Mouse (Mus musculus): ENCODE measurements around the gene Twf2. TPM values are rescaled to one million over a fixed set of nuclear protein-coding genes. Genes with fewer than 3 reads are reported as not detected.
A peak's percentile ranks its signal among the peaks of the same experiment; 100 is the strongest.

Gene Twf2
- polyA plus RNA-seq, 1 experiment from 2014 or later, result 54.8 TPM

DNA sequence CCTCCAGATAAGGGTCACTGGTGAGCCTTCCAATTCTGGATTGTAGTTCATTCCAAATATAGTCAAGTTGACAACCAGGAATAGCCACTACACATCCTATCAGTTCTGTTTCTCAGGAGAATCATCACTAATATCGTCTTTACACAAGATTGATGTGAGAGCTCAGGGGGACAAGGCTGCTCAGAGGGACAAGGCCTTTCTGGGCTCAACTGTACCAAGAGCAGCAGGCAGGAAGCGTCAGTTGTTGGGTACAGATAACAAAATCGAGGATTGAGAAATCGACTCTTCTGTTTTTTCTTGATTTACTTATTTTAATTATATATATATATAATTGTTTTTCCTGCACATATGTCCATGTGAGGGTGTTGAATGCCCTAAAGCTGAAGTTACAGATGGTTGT, 55.5 kb downstream of the Twf2 start:
- H3K4me1 ChIP-seq, result no peaks in the 10 kb centered on the region
- H3K36me3 ChIP-seq, result no peaks in the 10 kb centered on the region
- 93% methylated on average over 4 of the region's 4 CpGs for WGBS
- no peaks in the 10 kb centered on the region for H3K27me3 ChIP-seq
- H3K4me3 ChIP-seq, result no peak overlapping the region
- H3K4me2 ChIP-seq (replicated peaks), result no peak overlapping the region
- no peak for ATAC-seq (replicated peaks)
- H3K9ac ChIP-seq (replicated peaks), result no peak overlapping the region
- no peaks in the 10 kb centered on the region for H3K9me3 ChIP-seq
- no peak overlapping the region for H3K27ac ChIP-seq (replicated peaks)

DNA sequence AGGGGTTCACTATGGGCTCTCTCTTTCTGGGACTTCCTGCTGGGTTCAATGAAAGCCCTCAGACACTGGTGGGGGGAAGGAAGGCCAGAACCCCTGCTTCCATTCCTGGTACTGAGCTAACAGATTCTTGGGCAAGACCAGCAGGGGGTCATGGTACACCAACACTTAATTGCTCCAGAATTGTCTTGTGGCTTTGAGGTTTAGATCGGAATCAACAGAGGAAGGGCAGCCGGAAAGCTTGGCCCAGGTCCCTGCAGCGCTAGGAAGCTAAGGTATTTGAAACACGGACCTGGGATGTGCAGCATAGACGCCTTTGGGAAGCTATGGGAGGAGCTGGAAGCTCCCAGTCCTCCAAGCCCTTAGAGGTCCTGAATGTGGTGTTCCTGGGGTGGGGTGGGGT, 56.1 kb downstream of the Twf2 start:
- Histone ChIP-seq H3K4me2 (replicated peaks) (no peak overlapping the region), H3K9me3 (no peaks in the 10 kb centered on the region), H3K9ac (replicated peaks) (no peak overlapping the region), H3K36me3 (no peaks in the 10 kb centered on the region), H3K4me1 (no peaks in the 10 kb centered on the region), H3K27ac (replicated peaks) (no peak overlapping the region), H3K4me3 (no peak overlapping the region), H3K27me3 (no peaks in the 10 kb centered on the region)
- ATAC-seq (replicated peaks), result no peak
- WGBS, result 59% methylated on average over 5 of the region's 5 CpGs

DNA sequence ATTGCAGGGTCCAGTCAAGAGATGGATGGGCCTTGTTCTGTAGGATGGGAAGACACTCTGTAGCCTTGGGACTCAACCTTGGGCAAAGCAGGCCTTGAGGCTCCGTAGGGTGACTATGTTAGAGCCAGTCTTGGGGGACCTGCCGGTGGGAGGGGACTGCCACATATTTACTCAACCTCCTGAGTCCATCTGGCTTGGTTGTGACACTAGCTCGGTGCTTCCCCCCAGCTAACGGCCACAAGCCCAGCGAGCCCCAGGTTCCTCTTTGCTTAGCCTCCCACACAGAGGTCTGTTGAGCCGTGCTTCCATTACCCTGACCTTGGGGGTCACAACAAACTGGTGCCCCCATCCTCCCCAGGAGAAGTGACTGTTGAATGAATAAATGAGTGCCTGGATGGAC, 58.1 kb downstream of the Twf2 start:
- no peaks in the 10 kb centered on the region for H3K4me1 ChIP-seq
- WGBS, result 91% methylated on average over 6 of the region's 6 CpGs

DNA sequence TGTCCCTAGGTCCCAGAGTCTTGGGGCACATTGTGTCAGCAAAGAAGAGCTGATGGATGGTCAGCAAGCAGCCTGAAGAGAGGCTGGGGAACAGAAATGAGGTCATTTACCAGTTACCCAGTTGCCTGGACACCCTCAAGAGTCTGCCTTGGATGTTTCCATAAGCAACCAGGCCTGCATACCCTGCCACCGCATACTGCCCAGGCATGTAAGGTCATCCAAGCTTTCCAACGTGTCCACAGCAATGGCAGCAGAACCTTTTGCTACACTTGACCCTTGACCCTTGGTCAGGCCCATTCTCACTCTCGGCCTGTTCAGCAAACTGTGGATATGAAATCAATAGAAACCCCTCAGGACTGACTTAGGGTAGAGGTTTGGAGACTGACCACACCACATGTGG, 58.6 kb downstream of the Twf2 start:
- no peak overlapping the region for H3K4me2 ChIP-seq (replicated peaks)
- H3K27ac ChIP-seq (replicated peaks), result no peak overlapping the region
- H3K27me3 ChIP-seq, result no peaks in the 10 kb centered on the region
- H3K4me3 ChIP-seq, result no peak overlapping the region
- H3K4me1 ChIP-seq, result no peaks in the 10 kb centered on the region
- 84% methylated on average over 3 of the region's 3 CpGs for WGBS
- no peaks in the 10 kb centered on the region for H3K9me3 ChIP-seq
- H3K9ac ChIP-seq (replicated peaks), result no peak overlapping the region
- ATAC-seq (replicated peaks), result no peak
- H3K36me3 ChIP-seq, result no peaks in the 10 kb centered on the region

More for the DNA sequence above, 58.1 kb downstream of the Twf2 start:
- Histone ChIP-seq H3K9me3 (no peaks in the 10 kb centered on the region), H3K9ac (replicated peaks) (no peak overlapping the region), H3K27me3 (no peaks in the 10 kb centered on the region), H3K4me3 (no peak overlapping the region), H3K4me2 (replicated peaks) (no peak overlapping the region), H3K27ac (replicated peaks) (no peak overlapping the region), H3K36me3 (no peaks in the 10 kb centered on the region)
- ATAC-seq (replicated peaks), result no peak

DNA sequence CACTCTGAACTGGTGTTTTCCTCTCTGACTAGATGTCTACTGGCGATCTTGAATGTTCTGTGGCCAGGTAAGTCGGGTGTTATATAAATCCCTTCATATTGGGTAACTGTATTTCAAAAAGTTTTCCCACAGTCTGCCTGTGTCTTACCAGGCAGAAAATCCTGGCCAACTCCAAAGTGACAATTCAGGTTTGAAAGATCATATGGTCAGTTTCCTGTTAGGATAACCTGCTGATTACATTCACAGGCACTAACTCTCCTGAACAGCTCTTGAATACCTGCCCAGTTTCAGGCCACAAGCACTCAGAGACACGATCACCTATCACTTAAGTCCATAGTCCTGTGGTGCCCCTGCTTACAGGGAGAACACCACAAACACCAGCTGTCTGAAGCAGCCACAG, 59.2 kb downstream of the Twf2 start:
- WGBS, result 85% methylated on average over 3 of the region's 3 CpGs
- no peak for ATAC-seq (replicated peaks)
- no peak overlapping the region for H3K4me3 ChIP-seq
- no peak overlapping the region for H3K4me2 ChIP-seq (replicated peaks)
- no peaks in the 10 kb centered on the region for H3K36me3 ChIP-seq
- no peaks in the 10 kb centered on the region for H3K9me3 ChIP-seq
- H3K9ac ChIP-seq (replicated peaks), result no peak overlapping the region
- no peaks in the 10 kb centered on the region for H3K4me1 ChIP-seq
- H3K27ac ChIP-seq (replicated peaks), result no peak overlapping the region
- no peaks in the 10 kb centered on the region for H3K27me3 ChIP-seq

DNA sequence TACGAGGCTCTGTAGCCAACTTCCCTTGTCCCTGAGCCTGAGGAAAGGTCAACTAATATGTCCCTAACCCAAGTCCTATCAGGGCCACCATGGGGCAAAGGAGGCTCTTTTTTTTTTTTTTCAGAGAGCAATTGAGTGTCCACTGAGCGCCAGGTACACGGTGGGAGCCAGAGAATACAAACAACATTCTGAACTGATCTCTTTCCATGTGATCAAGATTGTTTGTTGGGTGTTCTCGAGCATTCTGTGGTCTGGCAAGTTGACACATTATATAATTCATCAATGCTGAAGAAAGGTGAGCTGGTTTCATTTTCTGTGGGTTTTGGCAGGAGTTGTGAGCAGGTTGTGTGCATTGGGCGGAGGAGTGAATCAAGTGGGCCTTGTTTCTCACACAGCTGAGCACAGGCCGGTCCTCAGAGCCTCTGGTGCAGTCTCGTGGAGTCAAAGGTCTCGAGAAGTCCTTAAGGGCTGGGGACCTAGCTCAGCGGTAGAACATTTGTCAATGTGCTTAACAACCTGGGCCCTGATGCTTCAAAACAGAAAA, 60.5 kb downstream of the Twf2 start:
- WGBS, result 80% methylated on average over 9 of the region's 9 CpGs
- no peak overlapping the region for H3K4me3 ChIP-seq
- no peak overlapping the region for H3K27ac ChIP-seq (replicated peaks)
- H3K4me1 ChIP-seq, result no peaks in the 10 kb centered on the region
- no peaks in the 10 kb centered on the region for H3K9me3 ChIP-seq
- H3K36me3 ChIP-seq, result no peaks in the 10 kb centered on the region
- H3K9ac ChIP-seq (replicated peaks), result no peak overlapping the region
- H3K4me2 ChIP-seq (replicated peaks), result no peak overlapping the region
- no peaks in the 10 kb centered on the region for H3K27me3 ChIP-seq
- no peak for ATAC-seq (replicated peaks)

MicroRNAs within 50 kb of the gene (microRNA counts, 519-probe panel; counts per million panel counts)
- microRNA mmu-let-7g, result 4,781 counts per million, percentile 98 among the panel's probes with 10 or more counts

Small RNAs within 50 kb of the gene (microRNA-seq; reads per million reads assigned to microRNA genes)
- gene Mir135a-1, result 178 reads per million, percentile 62 among the genes with 10 or more reads in this experiment
- gene Mirlet7g, result 56,726 reads per million, percentile 100 among the genes with 10 or more reads in this experiment

Other genes with a start within 250 kb of the Twf2 start
- 0.32 and 0.38 TPM in 2 replicates for gene Col6a5, start 242.5 kb upstream of the Twf2 start, polyA plus RNA-seq (2015; fragmentation: Nextera tagmentation; extraction: Ambion mirVana)
- 0.53 and 0.86 TPM in 2 replicates for gene Col6a4, start 106.3 kb upstream of the Twf2 start, polyA plus RNA-seq (2015; fragmentation: Nextera tagmentation; extraction: Ambion mirVana)
- 2.9 and 3.2 TPM in 2 replicates for gene Glyctk, start 45.0 kb upstream of the Twf2 start, polyA plus RNA-seq (2015; fragmentation: Nextera tagmentation; extraction: Ambion mirVana)
- 38.1 and 41.5 TPM in 2 replicates for gene Wdr82, start 32.2 kb upstream of the Twf2 start, polyA plus RNA-seq (2015; fragmentation: Nextera tagmentation; extraction: Ambion mirVana)
- 15.4 and 15.8 TPM in 2 replicates for gene Ppm1m, start 3.4 kb upstream of the Twf2 start, polyA plus RNA-seq (2015; fragmentation: Nextera tagmentation; extraction: Ambion mirVana)
- gene Tlr9, start 19.5 kb downstream of the Twf2 start, polyA plus RNA-seq (2015; fragmentation: Nextera tagmentation; extraction: Ambion mirVana), result not detected in 2 replicates
- 93.6 and 101 TPM in 2 replicates for gene Alas1, start 45.5 kb downstream of the Twf2 start, polyA plus RNA-seq (2015; fragmentation: Nextera tagmentation; extraction: Ambion mirVana)
- gene Poc1a, start 78.0 kb downstream of the Twf2 start, polyA plus RNA-seq (2015; fragmentation: Nextera tagmentation; extraction: Ambion mirVana), result 13.1 and 13.4 TPM in 2 replicates
- 9.2 and 10.4 TPM in 2 replicates for gene Dusp7, start 165.5 kb downstream of the Twf2 start, polyA plus RNA-seq (2015; fragmentation: Nextera tagmentation; extraction: Ambion mirVana)
- gene Rpl29, start 226.3 kb downstream of the Twf2 start, polyA plus RNA-seq (2015; fragmentation: Nextera tagmentation; extraction: Ambion mirVana), result 615 and 643 TPM in 2 replicates
- 33.1 and 36.4 TPM in 2 replicates for gene Acy1, start 235.2 kb downstream of the Twf2 start, polyA plus RNA-seq (2015; fragmentation: Nextera tagmentation; extraction: Ambion mirVana)
- gene Abhd14b, start 244.4 kb downstream of the Twf2 start, polyA plus RNA-seq (2015; fragmentation: Nextera tagmentation; extraction: Ambion mirVana), result 5.6 and 6.9 TPM in 2 replicates
- 64.8 and 68.5 TPM in 2 replicates for gene Abhd14a, start 244.6 kb downstream of the Twf2 start, polyA plus RNA-seq (2015; fragmentation: Nextera tagmentation; extraction: Ambion mirVana)

Data from forebrain, embryonic 15.5 days (tissue).